Mouse (Mus musculus) liver, embryonic 14.5 days (tissue): ENCODE measurements around the gene Htra1. TPM values are rescaled to one million over a fixed set of nuclear protein-coding genes. Genes with fewer than 3 reads are reported as not detected.

ENCODE experiments used
- ATAC-seq: fragments of 200-750 bp; cut with Nextera tagmentation; 2 replicates; pipeline ENCODE4 v1.8.0; 2017; ENCODE audit warnings: moderate number of reproducible peaks, mild to moderate bottlenecking, moderate library complexity; ENCODE audit not compliant: insufficient read depth
- DNase-seq, 3 experiments: peaks; one replicate each; pipeline ENCODE4 v3.0.0-alpha.2; 2012 to 2013; ENCODE audit warnings: low read depth in 3 of 3, low spot score in 3 of 3
- H3K27ac ChIP-seq: fragments of 300-500 bp; sonication (generic); 2 replicates; pipeline ENCODE4 v1.5.1; 2014; ENCODE audit warnings: moderate library complexity, mild to moderate bottlenecking, control low read depth, inconsistent platforms
- H3K27me3 ChIP-seq: fragments of 300-500 bp; sonication (generic); 2 replicates; pipeline ENCODE4 v1.6.1; 2014; ENCODE audit warnings: mild to moderate bottlenecking, low read length, moderate library complexity; ENCODE audit not compliant: control insufficient read depth, insufficient read depth
- H3K36me3 ChIP-seq: fragments of 300-500 bp; sonication (generic); replicated peaks from 2 replicates; pipeline ENCODE4 v1.6.1; 2014; ENCODE audit warnings: low read depth; ENCODE audit not compliant: control insufficient read depth, insufficient read depth
- H3K4me1 ChIP-seq, 2 experiments: fragments of 200-500 bp in 1 of 2; fragments of 300-500 bp in 1 of 2; sonication (generic) in 1 of 2; replicated peaks; 2 replicates each; pipeline ENCODE4 v1.6.1; 2012 to 2014; ENCODE audit warnings: antibody characterized with exemption in 1 of 2, inconsistent platforms in 1 of 2, low read length in 1 of 2; ENCODE audit not compliant: control insufficient read depth in 2 of 2, insufficient read depth in 2 of 2
- H3K4me2 ChIP-seq: fragments of 300-500 bp; sonication (generic); 2 replicates; pipeline ENCODE4 v1.6.1; 2014; ENCODE audit warnings: low read depth, mild to moderate bottlenecking, control low read depth, moderate library complexity
- H3K4me3 ChIP-seq, 2 experiments: fragments of 200-500 bp in 1 of 2; fragments of 300-500 bp in 1 of 2; sonication (generic) in 1 of 2; 2 replicates each; pipeline ENCODE4 v1.5.1; 2012 to 2014; ENCODE audit warnings: low read depth in 2 of 2, low read length in 2 of 2, mild to moderate bottlenecking in 2 of 2, control low read depth in 1 of 2, inconsistent platforms in 1 of 2, moderate library complexity in 1 of 2; ENCODE audit not compliant: insufficient read depth in 1 of 2
- H3K9ac ChIP-seq: fragments of 300-500 bp; sonication (generic); replicated peaks from 2 replicates; pipeline ENCODE4 v1.6.1; 2014; ENCODE audit warnings: mild to moderate bottlenecking, control low read depth, moderate library complexity
- H3K9me3 ChIP-seq: fragments of 300-500 bp; sonication (generic); 2 replicates; pipeline ENCODE4 v1.6.1; 2016; ENCODE audit warnings: low read length, mixed read lengths; ENCODE audit not compliant: control insufficient read depth
- CTCF ChIP-seq: IDR thresholded peaks from 2 replicates; pipeline ENCODE4 v1.5.1; 2016; ENCODE audit warnings: antibody characterized with exemption, low read depth, control low read depth
- EP300 ChIP-seq: IDR thresholded peaks from 2 replicates; pipeline ENCODE4 v1.6.1; 2016; ENCODE audit warnings: antibody characterized with exemption, low read depth
- WGBS: fragments of 180-500 bp; shearing (Covaris S2); extraction: QIAGEN DNeasy Blood & Tissue Kit; methylation state at CpG from one replicate; pipeline ENCODE4 v1.1.7; 2014; ENCODE audit not compliant: insufficient replicate concordance; 5-methylcytosine and 5-hydroxymethylcytosine counted together
- polyA plus RNA-seq, 2 experiments: library from polyadenylated mRNA; depleted of rRNA in 1 of 2; stranded (reverse) in 1 of 2; unstranded in 1 of 2; fragments of >200 nt; fragmentation: Nextera tagmentation in 1 of 2; extraction: Ambion mirVana in 1 of 2; gene quantifications; 2 replicates each; pipeline versions ENCODE4 v1.2.1 to v1.2.3; 2012 to 2014

The Htra1 gene
- polyA plus RNA-seq, 2 experiments = 0.17 to 0.30 TPM

GRCm38 (mm10) chr7:130967901-130968300 lies 32.0 kb downstream of the Htra1 start:
- H3K27me3 ChIP-seq = no peaks in the 10 kb centered on the region
- ATAC-seq = no peak
- H3K27ac ChIP-seq = no peak overlapping the region
- no peak for DNase-seq
- no peaks in the 10 kb centered on the region for H3K9me3 ChIP-seq
- H3K36me3 ChIP-seq = no peaks in the 10 kb centered on the region
- H3K4me2 ChIP-seq = no peak overlapping the region
- no peak for TF ChIP-seq EP300
- TF ChIP-seq CTCF = no peak
- no peak overlapping the region for H3K4me3 ChIP-seq
- H3K4me1 ChIP-seq = 0 out of 4 replicates have a peak, but pooled peaks cover 0 to 1% of the 10 kb centered on the region in 2 experiments
- H3K9ac ChIP-seq = no peak overlapping the region
- WGBS = 57% methylated on average over 6 of the region's 6 CpGs

- Histone ChIP-seq H3K4me2 (no peak overlapping the region), H3K4me3 (no peak overlapping the region), H3K36me3 (no peaks in the 10 kb centered on the region), H3K27me3 (no peaks in the 10 kb centered on the region), H3K27ac (no peak overlapping the region), H3K9me3 (no peaks in the 10 kb centered on the region), H3K9ac (no peak overlapping the region), H3K4me1 (0 out of 4 replicates have a peak, but pooled peaks cover 0 to 1% of the 10 kb centered on the region in 2 experiments)
- TF ChIP-seq EP300 (no peak), CTCF (no peak)
- WGBS = 58% methylated on average over 7 of the region's 7 CpGs
- no peak for DNase-seq
- no peak for ATAC-seq
Observed at GRCm38 (mm10) chr7:130968537-130968936, 32.6 kb downstream of the Htra1 start.

DNA sequence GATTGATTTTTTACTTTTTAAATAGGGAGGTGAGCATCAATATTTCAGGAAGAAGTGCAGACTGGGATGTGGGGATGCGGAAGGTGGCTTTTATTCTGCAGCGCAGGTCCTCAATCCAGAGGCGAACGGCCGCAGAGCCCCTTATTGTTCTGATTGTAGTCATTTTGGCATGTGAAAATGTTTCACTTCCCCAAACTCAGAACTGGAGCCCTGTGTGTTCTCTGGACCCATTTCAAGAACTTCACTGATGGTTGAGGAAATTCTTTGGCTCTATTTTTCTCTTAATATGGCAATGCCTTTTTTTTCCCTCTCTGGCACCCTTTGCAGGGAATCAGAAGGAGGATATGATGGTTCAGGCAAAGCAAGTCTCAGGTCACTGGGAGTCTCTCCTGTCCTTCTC lies 33.2 kb downstream of the Htra1 start:
- Histone ChIP-seq H3K4me3 (no peak overlapping the region), H3K27me3 (no peaks in the 10 kb centered on the region), H3K9me3 (no peaks in the 10 kb centered on the region), H3K9ac (no peak overlapping the region), H3K27ac (no peak overlapping the region), H3K36me3 (no peaks in the 10 kb centered on the region), H3K4me2 (no peak overlapping the region), H3K4me1 (0 out of 4 replicates have a peak, but pooled peaks cover 0 to 1% of the 10 kb centered on the region in 2 experiments)
- ATAC-seq (no peak), DNase-seq (no peak)
- WGBS = 74% methylated on average over 5 of the region's 5 CpGs
- no peak for TF ChIP-seq CTCF
- no peak for TF ChIP-seq EP300

GRCm38 (mm10) chr7:130969507-130969906 lies 33.6 kb downstream of the Htra1 start:
- 39% methylated on average over 3 of the region's 3 CpGs for WGBS
- DNase-seq (no peak), ATAC-seq (no peak)

DNA sequence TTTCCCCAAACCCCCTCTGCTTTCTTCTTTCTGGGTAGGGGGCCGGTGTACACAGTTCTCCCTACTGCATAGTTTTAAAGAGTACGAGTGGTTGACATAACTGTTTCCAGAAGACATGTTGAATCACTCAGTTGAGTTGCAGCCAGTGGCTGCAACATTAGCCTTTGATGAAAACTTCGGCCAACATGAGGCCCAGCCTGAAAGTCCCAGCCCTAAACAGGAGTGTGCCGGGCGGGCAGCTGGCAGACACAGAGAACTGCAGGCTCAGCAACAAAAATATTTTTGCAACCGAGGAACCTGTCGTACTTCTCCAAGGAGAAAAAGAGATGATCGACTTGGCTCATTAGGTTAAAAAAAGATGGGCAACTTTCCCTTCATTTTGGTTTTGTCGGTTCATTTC lies 36.9 kb downstream of the Htra1 start:
- Histone ChIP-seq H3K27me3 (no peaks in the 10 kb centered on the region), H3K9ac (no peak overlapping the region), H3K27ac (no peak overlapping the region), H3K36me3 (no peaks in the 10 kb centered on the region), H3K4me2 (no peak overlapping the region), H3K4me1 (no peaks in the 10 kb centered on the region), H3K9me3 (no peaks in the 10 kb centered on the region), H3K4me3 (no peak overlapping the region)
- WGBS = 73% methylated on average over 9 of the region's 9 CpGs
- ATAC-seq (no peak), DNase-seq (no peak)
- no peak for TF ChIP-seq CTCF

More at GRCm38 (mm10) chr7:130969507-130969906, 33.6 kb downstream of the Htra1 start:
- Histone ChIP-seq H3K9ac (no peak overlapping the region), H3K4me1 (0 out of 4 replicates have a peak, but pooled peaks cover 0 to 1% of the 10 kb centered on the region in 2 experiments), H3K27ac (no peak overlapping the region), H3K36me3 (no peaks in the 10 kb centered on the region), H3K9me3 (no peaks in the 10 kb centered on the region), H3K4me3 (no peak overlapping the region), H3K4me2 (no peak overlapping the region), H3K27me3 (no peaks in the 10 kb centered on the region)
- TF ChIP-seq EP300 (no peak), CTCF (no peak)
